Mouse (Mus musculus): ENCODE measurements around the gene Pdzd11. TPM values are rescaled to one million over a fixed set of nuclear protein-coding genes. Genes with fewer than 3 reads are reported as not detected.

The Pdzd11 gene
- 40.0 and 45.7 TPM in 2 replicates for polyA plus RNA-seq (2012; rRNA removed)

DNA sequence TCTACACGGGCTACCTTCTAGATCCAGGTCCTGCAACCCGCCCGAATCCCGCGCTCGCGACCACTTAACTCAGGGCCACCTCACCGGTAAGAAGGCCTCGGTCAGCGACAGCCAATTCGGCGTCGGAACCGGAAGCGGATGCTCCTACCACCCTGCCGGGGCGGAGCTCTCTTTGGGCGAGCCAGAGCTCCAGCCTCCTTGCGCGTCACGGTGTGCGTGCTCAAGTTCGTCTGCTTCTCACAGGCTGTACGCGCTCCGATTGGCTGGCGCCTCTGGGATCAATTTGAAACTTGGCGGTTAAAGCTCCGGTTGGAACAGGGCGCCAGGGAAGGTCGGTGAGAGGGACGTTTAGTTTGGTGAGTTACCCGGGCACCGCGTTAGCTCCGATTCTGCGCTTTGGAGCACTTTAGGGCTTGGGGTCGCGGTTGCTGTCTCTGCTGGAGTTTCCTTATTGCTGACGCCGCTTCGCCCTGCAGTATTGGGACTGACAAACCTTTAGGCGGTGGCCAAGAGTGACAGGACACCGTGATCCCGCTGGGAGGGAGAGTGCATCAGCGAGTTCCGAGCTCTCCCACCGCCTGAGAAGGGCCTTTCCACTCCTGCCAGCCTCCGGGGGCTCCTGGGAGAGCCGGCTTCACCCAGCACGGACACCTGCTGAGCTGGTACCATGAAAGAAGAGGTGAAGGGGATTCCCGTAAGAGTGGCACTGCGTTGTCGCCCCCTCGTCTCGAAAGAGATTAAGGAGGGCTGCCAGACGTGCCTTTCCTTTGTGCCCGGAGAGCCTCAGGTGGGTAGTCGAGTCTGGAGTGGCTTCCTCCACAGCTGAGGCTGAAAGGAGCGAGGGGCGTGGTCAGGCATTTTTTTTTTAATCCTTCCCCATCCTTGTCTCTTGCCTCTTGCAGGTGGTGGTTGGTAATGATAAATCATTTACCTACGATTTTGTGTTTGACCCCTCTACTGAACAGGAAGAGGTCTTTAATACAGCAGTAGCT lies at the start of gene Pdzd11:
Gene Pdzd11 (minus strand): TSS at position 767 of the 992 bp plus-strand sequence.

DNA sequence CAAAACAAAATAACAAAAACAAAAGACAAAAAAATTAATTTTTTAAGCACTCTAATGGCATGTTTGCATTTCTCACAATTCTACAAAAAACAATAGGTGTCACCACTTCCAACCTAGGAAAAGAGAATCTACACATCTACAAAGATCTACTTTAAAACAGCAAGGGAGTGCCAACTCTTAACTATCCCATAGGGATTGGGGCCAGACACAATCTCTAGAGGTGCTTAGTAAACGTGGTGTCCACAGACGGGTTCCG lies 894 bp downstream of the Pdzd11 start, which contains the start of gene Kif4:
Gene Kif4 (plus strand): TSS at position 192 of the 256 bp plus-strand sequence.

DNA sequence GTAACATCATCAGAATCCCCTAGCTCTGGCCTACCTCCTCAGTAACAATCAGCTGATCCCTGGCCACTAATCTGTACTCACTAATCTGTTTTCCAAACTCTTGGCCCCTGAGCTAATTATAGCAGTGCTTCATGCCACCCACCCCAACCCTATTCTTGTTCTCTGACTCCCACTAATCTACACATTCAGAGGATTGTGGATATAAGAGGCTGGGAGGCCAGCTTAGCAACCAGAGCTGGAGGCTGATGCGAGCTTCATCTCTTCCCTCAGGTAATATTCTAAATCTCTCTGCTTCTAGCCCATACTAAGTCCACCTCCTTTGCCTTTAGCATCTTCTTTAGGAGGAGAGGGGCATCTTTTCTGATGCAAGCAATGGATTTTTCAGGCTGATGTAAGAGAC lies 21.1 kb downstream of the Pdzd11 start, which contains the start of gene Arr3:
Gene Arr3 (plus strand): TSS at position 184 of the 400 bp plus-strand sequence.

DNA sequence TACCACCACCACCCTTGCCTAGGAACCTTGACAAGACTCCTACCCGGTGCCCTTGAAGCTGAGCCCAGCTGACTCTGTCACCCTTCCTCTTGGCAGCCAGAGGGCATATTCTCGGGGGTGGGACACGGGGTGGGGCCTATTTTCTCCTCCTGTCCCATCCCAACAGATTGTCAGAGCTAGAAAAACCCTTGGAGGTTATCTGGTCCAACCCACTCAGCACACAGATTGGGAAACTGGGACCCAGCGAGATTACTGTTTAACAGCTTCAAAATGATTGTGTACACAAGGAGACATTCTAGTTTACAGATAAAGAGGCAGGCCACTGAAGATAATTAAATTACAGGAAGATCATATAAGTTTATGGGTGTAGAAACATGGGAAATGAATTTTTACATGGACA lies 31.6 kb downstream of the Pdzd11 start, which contains the start of gene P2ry4:
Gene P2ry4 (minus strand): TSS at position 79 of the 400 bp plus-strand sequence.

Other genes with a start within 250 kb of the Pdzd11 start
- 0.09 TPM in 1 of 2 replicates, not detected in the other for gene Otud6a, start 197.6 kb downstream of the Pdzd11 start, polyA plus RNA-seq (2012; rRNA removed)
- 0.10 and 0.12 TPM in 2 replicates for gene Awat2, start 183.9 kb downstream of the Pdzd11 start, polyA plus RNA-seq (2012; rRNA removed)
- 48.6 and 51.5 TPM in 2 replicates for gene Igbp1, start 132.3 kb downstream of the Pdzd11 start, polyA plus RNA-seq (2012; rRNA removed)
- gene Dgat2l6, start 101.7 kb downstream of the Pdzd11 start, polyA plus RNA-seq (2012; rRNA removed), result 0.03 TPM in 1 of 2 replicates, not detected in the other
- gene Awat1, start 54.3 kb downstream of the Pdzd11 start, polyA plus RNA-seq (2012; rRNA removed), result not detected in 2 replicates
- gene P2ry4, start 31.7 kb downstream of the Pdzd11 start, polyA plus RNA-seq (2012; rRNA removed), result 0.04 TPM in 2 replicates
- gene Arr3, start 21.1 kb downstream of the Pdzd11 start, polyA plus RNA-seq (2012; rRNA removed), result 0.04 TPM in 1 of 2 replicates, not detected in the other
- 3.9 and 5.0 TPM in 2 replicates for gene Kif4, start 831 bp downstream of the Pdzd11 start, polyA plus RNA-seq (2012; rRNA removed)
- 43.6 and 55.4 TPM in 2 replicates for gene Gdpd2, start 103.3 kb upstream of the Pdzd11 start, polyA plus RNA-seq (2012; rRNA removed)
- gene Dlg3, start 141.2 kb upstream of the Pdzd11 start, polyA plus RNA-seq (2012; rRNA removed), result 52.7 and 52.8 TPM in 2 replicates

All from central nervous system, embryonic 18 days (tissue).